Mouse (Mus musculus) C2C12 (cell line): Measurements from ENCODE around the gene Cabcoco1.

Experiments used
- CEBPB ChIP-seq: IDR thresholded peaks from one replicate; pipeline ENCODE4 v1.6.1; 2011; ENCODE audit warnings: low read depth, mild to moderate bottlenecking, control low read depth, moderate library complexity
- CTCF ChIP-seq: IDR thresholded peaks from one replicate; pipeline ENCODE4 v1.5.1; 2011; ENCODE audit not compliant: control insufficient read depth, insufficient read depth, insufficient read length
- MAX ChIP-seq: IDR thresholded peaks from one replicate; pipeline ENCODE4 v1.6.1; 2011; ENCODE audit warnings: mild to moderate bottlenecking, control low read depth
- MYOG ChIP-seq: IDR thresholded peaks from one replicate; pipeline ENCODE4 v1.6.1; 2011; ENCODE audit not compliant: control insufficient read depth, insufficient read length; ENCODE audit errors: extremely low read depth
- USF1 ChIP-seq: IDR thresholded peaks from one replicate; pipeline ENCODE4 v1.6.1; 2011; ENCODE audit warnings: low read depth, mild to moderate bottlenecking, control low read depth, moderate library complexity

DNA sequence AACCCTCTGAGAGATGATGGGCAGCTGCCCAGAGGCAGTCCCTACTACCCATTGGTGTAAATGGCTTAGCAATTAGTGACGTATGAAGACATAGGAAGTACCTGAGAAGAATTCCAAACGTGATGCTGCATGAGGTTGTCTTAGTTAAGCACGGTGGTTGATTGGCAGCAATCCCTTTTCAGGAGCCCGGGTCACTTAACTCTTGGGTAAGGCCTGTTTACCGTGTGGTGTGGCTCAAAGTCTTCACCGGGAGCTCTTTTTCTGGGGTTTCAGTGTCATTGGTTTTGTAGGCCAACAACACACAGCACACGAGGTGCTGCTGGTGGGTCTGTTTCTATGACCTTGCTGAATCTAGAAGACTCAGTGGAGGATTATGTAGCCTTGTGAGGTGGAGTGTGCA is 105.9 kb downstream of the Cabcoco1 start:
- TF ChIP-seq MAX, result no peak
- no peak for TF ChIP-seq CTCF
- no peak for TF ChIP-seq CEBPB
- no peak for TF ChIP-seq MYOG
- TF ChIP-seq USF1, result no peak
